Mouse (Mus musculus): ENCODE data around the gene Nup88.

The Nup88 gene

DNA sequence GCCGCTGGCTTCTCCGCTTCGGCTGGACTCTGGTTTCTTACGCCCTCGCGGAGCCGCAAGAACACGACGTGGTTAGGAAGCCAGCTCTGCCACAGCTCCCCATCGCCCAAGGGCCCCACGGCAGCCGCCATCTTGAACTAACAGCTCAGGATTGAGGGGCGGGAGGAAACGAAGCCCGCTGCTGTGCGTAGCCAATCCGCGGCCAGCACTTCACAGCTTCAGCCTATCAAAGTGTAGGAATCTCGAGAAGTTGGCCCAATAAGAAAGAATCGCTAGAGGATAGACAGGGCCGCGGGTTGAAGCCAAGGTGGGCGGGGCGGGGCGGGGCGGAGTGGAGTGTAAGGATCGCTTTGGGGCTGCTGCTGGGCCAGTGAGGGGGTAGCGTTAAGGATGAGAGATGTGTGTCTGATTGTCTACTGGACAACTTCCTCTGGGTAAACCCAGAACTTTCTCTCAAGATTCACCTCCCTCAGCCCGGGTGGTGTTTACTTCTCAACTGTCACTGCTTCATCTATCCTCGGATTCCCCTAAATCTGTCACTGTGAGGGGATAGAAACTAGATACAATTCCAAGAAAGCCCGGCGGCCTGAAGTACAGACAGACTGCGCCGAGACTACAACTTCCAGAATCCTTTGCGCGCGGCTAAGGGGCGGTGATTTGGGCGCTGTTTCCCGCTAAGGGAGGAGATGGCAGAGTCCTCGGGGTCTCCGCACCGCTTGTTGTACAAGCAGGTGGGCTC lies at the start of gene Nup88, which contains the start of gene Rpain:
Gene Nup88, minus strand, starts transcription at position 153 of the 739 bp plus-strand sequence.
Gene Rpain, plus strand, starts transcription at position 393 of the 739 bp plus-strand sequence.
- DNase-seq: peak; percentile 95

DNA sequence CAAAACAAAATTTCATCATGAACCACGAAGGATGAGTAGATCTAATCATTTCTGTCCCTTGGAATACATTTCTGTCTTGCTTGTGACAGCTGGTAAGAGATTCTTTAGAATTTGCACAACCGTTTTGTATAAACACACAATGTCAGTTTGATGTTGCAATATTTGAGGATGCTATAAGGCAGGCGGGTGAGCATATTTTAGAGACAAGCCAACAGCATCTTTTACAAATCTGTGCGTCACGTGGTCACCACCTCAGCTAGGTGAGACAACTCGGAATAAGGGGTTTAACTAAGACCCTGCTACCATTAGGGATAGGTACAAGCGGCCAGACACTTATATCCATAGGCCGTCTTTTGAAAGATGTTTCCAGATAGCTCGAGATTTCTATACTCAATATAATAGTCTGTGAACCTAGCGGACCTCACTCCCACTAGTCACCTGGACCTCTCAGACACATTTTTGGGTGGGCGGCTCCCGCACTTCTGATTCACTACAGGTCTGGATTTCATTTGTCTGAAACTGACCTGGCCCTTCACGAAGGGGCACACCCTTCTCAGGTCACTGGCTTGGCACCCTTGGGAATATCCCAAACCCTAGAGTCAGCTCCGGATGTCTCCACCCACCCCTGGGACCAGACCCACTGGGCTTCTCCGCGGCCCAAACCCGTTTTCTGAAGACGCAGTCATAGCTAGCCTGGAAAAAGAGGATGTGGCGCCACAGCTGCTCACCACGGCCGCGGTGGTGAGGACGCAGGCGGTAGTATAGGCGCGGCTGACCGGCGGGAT lies 48.8 kb upstream of the Nup88 start:
- DNase-seq: no peak

DNA sequence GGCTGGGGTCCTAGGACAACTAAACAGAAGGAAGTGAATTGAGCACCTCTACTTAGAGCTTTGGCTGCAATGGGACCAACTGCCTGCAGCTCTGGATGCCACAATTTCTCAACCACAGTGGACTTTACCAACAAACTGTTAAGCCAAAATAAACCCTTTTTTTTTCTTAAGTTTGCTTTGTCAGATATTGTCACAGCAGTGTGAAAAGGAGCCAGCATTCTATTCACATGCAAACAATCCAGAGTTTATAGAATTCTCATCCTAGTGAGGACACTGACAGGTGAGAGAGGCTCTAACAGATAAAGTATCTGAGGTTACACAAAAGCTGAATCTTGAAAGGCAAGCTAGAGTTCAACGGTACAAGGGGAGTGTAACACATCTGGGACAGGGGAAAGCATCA lies 47.3 kb upstream of the Nup88 start:
- no peak for DNase-seq

DNA sequence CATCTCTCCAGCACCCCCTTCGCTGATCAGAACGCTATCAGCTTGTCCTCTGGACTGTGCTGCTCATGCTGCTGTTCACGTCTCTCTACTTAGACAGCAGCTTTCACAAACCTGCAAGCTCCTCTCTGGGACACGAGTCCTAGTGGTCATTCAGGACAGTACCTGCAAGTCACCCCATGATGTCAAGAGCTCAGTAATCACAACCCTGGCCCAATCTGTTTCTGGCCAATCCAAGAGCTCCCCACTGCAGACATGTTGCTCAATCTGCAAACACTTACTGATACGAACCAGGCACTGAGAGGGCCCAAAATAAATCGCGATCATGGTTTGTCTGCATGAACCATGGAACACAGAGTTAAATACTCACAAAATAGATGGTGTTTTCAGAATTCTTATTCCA lies 43.0 kb upstream of the Nup88 start:
- no peak for DNase-seq

DNA sequence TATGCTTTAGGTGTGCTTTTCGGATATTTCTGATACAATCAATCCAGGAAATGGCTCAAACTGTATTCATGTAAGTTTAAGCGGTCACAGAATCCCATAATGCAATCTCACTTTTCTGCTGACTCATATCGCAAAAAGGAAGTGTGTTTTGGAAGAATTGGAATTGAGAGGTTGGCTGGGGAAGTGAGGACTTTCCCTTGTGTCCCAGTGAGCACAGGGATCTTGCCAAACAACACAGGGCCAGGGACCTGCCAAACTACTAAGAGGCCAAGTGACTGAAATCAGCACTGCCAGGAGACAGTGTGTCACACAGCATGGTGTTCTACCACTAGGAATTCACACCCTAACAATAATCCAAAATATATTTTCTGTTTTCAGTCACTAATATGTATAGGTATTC lies 38.5 kb upstream of the Nup88 start:
- no peak for DNase-seq

DNA sequence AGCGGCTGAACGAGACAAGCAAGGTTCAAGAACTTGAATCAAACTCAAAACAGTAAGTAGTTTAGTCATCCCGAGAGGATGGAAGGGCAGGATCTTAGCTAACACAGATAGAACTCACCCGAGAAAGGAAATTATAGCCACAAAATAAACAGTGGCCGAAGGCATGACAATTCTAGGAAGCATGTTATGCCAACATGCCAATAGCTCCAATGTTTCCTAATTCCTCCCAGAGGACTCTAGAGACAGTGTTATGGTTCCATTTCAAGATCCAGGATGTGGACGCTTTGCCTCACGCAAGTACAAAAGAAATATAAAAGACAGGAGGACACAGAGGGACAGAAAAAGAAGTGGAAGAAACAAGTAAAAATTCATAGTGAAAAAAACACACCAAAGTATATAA lies 38.1 kb upstream of the Nup88 start:
- DNase-seq: no peak

DNA sequence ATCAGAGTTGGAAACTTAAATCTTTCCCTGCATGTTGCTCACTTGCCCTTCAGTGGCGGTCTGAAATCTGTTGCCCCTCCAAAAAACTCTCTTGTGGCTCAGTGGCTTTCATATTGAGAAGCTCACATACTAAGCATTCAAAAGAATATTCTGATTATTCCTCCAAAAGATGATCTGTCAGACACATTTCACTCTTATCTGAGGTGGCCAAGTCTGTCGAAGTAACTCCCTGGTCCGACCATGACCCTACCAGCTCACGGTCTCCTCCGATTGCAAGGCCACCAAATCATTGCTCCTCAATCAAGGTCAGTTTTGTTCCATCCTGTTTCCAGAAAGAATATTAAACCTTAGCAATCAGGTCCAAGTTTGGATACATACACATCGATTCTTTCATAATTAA lies 37.3 kb upstream of the Nup88 start:
- DNase-seq: no peak

DNA sequence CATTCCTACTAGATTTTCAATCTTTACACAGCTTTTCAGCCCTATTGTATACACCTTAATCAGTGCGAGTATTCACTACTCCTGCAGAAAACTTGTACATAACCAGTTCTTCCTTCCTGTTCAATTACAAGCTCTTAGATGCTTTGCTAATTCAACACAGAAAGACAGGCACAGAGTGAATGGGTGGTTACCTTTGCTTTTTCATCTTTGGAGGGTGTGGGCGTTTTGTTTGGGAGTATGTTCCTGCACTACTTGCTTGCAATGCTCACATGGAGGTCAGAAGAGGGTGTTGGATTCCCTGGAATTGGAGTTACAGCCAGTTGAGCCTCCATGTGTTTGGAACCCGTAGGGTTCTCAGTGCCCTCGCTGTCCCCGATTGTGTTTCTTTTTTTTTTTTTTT lies 35.3 kb upstream of the Nup88 start:
- no peak for DNase-seq

DNA sequence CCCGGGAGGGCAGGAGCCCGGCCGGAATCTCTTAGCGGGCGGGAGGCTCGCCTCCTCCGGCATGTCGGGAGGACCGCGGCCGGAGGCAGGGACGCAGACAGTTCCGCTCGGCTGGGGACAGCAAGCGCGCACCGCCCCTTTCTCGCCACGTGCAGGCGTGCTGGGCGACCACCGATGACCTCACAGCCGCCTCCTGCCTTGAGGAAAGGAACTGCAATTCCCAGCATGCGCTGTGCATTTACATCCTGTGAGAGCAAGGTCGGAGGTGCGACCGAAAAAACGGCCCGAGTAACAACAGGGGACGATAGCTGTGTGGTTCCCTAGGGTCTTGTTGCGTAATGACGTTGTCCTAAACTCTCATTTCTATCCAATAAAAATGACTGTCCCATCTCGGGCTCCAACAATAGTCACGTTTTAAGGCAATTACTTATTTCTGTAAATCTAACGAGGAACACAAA lies 34.6 kb upstream of the Nup88 start, which contains the start of gene Dhx33:
Gene Dhx33, minus strand, starts transcription at position 122 of the 458 bp plus-strand sequence.
- DNase-seq: peak; percentile 97

DNA sequence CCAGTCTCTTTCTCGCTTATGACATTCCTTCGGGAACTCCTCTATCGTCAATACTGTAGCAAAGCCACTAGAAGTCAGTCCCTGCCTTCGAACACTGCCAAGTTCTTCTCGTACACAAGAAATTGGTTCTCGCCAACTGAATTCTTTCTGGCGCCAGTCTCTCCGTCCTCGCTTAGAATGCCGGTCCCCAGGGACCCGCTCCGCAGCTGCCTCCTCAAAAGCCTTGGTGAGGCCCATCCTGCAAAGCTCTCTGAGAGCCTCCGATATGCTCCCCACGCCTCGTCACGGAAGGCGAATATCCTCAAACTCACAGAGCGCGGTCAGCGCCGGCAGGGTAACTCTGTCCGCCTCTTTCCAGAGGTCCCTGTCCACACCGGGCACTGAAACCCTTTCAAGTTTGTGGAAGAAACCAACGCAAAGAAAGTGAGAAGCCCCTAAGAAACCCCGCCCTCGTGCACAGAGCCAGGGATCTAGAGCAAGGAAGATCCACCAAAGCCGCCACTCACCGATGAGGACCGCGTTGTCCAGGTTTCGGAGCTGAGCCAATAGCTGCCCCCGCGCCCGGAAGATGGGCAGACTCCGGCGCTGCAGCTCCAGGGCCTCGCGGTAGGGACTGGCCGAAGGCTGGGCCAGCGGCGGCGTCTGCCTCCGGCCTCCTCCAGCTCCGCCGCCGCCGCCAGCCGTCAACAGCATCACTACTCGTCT lies 34.0 kb upstream of the Nup88 start:
- DNase-seq: no peak

DNA sequence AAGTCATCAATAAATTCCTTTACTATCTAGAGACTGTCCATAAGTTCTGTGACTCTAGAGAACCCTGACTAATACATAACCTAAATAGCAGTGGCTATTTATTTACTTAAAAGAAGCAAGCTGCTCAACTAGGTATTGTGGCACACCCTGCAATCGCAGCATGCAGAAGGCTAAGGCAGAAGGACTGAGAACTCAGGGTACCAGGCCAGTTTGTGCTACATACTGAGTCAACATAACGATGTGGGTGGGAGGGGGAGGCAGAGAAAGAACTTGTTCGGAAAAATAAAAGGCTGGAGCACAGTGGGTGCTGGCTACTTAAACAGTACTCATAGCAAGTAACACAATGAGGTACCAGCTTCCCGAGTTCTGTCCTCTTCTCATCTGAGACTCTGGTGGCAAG lies 31.4 kb upstream of the Nup88 start:
- no peak for DNase-seq

DNA sequence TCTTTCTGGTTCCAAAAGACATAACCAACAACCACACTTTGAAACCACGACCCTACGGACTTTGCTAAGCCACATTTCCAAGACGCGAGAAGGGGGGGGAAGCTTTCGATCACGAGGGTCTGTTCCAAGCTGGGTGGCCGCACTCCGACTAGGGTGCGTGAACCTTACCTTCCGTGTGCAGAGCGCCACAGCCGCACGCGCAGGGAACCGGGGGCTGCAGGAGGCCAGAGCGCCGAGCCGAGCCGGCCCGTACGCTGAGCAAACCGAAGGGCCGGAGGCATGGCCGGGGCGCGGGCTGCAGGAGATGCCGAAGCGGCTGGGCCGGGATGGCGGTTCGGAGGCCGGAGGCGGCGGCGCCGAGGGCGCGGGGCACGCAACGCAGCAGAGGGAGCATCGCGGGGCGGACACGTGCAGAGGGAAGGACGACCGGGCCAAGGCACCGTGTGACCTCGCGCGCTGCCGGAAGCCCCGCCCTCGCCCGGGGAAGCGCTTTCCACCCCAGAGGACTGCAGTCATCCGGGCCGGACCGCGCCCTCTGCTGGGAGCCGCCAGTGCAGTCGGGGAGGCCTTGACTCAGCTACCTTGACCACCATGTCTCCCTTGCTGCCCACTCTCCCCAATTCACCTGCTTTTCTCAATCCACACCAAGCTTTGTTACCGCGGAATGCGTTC lies 12.9 kb upstream of the Nup88 start, which contains the start of gene C1qbp:
Gene C1qbp, minus strand, starts transcription at position 470 of the 672 bp plus-strand sequence.
- peak; percentile 89 for DNase-seq

DNA sequence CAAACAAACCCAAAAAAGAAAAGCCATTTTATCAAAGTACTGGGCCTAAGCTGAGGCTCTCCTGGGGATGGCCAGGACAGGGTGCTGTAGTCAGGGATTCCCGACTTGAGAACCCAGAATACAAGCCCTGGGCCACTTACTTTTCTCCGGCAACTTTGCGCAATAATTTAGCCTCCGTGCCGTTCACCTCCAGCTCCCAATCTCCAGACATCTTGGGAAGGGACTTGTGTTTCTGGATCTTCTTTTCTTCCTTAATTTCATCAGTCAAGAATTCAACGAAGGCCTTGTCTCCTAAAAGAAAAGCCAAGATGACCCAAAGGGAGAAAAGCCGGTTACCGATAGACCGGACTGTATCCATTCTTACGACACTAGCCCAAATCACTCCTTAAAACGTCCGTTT lies 12.3 kb upstream of the Nup88 start:
- DNase-seq: no peak

DNA sequence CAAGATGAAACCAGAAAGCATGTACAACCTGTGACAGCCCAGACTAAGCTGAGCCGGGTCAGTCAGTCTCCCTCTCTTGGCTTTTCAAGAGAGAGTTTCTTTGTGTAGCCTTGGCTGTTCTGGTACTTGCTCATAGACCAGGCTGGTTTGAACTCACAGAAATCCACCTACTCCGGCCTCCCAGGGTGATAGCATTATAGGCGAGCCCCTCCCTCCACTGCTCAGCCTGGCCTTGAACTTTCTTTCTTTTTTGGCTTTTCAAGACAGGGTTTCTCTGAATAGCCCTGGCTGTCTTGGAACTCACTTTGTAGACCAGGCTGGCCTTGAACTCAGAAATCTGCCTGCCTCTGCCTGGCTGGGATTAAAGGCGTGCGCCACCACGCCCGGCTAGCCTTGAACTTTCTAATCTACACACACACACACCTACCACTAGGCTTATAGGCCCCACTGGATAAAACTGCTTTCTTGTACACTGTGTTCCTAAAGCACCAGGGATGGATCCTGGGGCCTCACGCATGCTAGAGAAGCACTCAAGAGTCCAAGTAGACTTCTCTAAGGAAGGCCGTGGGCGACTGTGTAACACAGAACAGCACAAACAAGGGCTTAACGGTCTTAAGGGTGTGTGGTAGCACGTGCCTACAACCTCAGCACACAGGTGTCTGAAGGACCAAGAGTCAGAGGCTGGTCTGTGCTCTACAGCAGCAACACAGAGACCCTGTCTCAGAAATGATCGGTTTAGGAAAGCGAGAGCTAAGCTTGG lies 11.2 kb upstream of the Nup88 start:
- DNase-seq: no peak

DNA sequence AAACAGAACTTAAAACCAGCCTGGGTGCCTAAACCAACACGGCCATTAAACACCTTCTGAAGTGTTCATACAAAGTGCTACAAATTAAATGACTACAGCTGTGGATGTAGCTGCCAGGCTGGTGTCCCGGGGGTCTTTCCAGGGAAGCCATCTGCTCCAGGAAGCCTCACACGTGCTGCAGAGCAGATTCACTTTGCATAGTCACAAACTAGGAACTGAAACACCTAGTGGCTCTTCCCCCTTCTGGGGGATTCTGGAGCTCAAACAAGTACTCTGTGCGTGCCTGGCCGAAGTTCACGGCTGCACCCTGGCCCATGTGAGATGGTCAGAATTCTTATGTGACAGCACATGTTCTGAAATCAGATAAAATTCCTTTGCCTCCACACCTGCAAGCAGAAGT lies 10.5 kb upstream of the Nup88 start:
- DNase-seq: no peak

DNA sequence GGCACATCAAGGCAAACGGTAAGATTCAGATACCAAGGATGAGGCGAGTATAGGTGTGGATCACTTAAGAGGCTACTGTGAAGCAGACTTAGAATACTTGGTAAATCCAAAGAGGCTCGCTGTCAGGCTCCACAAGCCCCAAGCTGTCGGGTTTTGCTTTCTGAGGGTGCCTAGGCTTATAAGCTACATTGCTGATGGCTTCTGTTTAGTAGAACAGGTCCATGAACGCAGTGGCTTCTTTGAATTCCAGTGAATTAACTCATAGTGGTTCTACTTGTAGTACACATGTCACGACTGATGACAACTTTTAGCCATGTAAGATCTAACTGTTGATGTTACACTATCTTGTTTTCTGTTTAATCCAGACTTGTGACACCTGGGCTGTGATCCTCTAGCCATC lies 7.5 kb upstream of the Nup88 start:
- no peak for DNase-seq

DNA sequence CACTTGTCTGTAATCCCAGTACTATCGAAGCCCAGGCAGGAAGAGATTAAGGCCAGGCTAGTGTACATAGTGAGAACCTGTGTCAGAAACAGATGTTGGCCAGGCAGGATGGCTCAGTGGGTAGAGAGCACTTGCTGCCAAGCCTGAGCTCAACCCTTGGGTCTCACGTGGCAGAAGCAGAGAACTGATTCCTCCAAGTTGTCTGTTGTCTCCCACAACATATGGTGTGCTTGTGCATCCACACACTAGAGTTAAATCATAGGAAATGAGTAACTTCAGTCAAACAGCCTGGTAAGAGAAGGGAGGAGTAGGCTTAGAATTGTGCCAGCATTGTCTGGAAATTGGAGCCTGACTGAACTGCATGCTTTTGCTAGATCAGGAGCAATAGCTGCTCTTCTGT lies 5.4 kb upstream of the Nup88 start:
- no peak for DNase-seq

DNA sequence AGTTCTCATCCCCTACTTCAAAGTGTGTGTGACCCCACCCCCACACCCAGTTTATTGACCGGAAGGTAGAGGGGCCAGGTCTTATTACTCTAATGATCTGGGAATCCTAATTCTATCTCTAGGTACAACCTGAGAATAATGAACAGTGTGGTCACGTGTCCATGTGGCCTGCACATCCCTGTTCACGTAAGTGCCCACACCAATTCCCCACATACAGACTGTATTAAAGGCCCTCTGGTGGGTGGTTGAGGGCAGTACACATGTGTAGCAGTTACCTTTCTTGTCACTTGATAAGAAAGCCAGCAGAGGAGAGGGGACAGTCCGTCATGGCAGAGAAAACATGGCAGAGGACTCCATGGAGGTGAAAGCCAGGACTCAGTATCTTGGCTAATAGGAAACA lies 4.2 kb upstream of the Nup88 start:
- DNase-seq: no peak

DNA sequence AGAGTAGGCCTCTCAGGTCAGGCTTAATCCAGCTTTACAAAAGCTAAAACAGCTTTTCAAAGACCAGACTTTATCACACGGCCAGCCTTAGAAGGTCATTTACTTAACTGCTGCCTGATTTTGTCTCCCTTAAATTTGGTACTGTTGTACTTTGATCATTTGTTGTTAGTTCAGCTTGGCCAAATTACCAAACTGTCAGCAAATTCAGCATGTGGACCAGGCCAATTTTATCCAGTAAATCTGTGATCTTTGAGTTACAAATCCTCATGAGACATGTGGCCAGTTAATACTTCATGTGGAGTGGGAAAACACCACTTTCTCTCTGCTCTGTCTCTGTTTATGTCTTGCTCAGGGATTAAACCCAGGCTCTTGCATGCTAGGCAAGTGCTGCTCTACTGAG lies 2.8 kb upstream of the Nup88 start:
- DNase-seq: no peak

DNA sequence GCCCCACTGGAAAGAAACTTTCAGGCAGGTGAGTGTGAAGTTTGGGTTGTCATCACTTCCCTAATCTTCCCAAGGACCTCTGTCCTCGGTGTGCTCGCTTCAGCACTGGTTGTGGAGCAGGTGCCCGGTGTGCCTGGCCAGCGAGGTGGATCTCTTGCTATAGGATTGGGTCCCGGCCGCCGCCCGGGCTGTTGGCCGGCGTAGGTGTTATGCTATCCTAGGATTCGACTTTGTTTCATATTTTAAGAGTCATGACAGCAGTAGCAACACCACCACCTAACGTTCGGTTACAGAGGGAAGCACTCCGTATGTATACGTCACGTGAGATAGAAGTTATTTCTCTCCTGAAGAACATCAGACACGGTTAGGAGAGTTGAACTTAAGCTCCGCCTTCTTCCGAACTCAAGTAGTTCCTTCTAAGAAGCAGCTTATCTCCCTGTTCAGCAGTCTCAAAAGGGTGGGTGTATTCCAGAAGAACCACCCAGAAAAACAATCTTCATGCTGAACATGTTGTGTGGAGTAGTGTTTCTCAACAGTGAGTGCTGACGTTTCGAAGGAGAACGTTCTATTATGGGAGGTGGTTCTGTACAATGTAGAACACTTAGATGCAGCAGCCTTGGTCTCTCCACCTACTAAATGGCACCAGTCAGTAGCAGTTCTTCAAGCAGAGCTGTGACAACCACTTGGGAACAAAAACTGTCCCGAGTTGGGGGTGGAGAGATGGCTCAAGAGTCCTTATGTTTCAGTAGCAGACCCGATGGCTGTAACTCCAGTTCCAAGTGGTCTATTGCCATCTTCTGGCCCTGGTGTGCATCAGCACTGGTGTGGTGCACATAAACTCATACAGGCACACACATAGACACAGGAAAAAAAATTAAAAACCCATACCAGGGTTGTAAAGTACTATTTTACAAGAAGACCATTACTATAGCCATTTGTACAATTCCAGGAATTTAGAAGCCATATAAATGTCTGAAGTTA lies 1.1 kb upstream of the Nup88 start:
- DNase-seq: peak; percentile 32

DNA sequence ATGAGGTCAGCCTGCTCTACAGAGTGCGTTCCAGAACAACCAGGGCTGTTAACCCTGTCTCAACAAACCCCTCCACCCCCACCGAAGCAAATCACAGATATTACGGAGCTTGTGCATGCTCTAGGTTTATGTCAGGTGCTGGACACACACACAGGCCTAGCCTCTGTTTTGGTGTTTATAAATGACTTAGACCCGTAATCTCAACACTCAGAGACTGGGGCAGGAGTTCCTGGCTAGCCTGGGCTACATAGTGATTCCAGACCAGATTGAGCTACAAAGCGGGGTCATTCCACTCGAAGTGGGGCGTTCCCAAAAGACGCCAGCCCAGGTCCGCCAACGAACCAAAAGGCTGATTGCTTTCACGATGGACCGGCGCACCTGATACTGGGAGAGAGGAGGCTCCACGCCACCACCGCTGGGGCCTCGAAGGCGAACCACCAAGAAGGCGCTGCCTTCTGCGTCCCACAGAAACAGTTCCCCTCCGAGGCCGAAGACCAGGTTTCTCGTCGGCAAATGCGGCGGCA lies 440 bp downstream of the Nup88 start:
- DNase-seq: no peak

Measured in cerebellum, adult 11-12 months (tissue).